Mouse (Mus musculus): ENCODE measurements around the gene Slc12a1.

- TF ChIP-seq CTCF (IDR thresholded peaks at IDR 0.05; ENCODE audit: low read depth) (no peak), EP300 (optimal IDR thresholded peaks at IDR 0.05) (no peak)
These were observed 99.5 kb downstream of the Slc12a1 start for GRCm38 (mm10) chr2:125251781-125252180.
